Mouse (Mus musculus) right cerebral cortex, postnatal 10 days (tissue): Measurements from ENCODE around the gene Txnrd1.

ENCODE experiments used
- DNase-seq, 2 experiments: peaks; one replicate each; pipeline ENCODE4 v3.0.0; 2021; ENCODE audit warnings: low spot score in 2 of 2

Gene Txnrd1

GRCm38 (mm10) chr10:82817936-82818335 lies 15.8 kb upstream of the Txnrd1 start:
- DNase-seq, result no peak

- DNase-seq, result no peak
Measured at GRCm38 (mm10) chr10:82818661-82819060, 15.1 kb upstream of the Txnrd1 start.

GRCm38 (mm10) chr10:82823108-82823778 lies 10.5 kb upstream of the Txnrd1 start:
- DNase-seq, result no peak

- no peak for DNase-seq
Measured at GRCm38 (mm10) chr10:82823779-82824177, 10.0 kb upstream of the Txnrd1 start.

GRCm38 (mm10) chr10:82824541-82824940 lies 9.2 kb upstream of the Txnrd1 start:
- DNase-seq, result no peak

GRCm38 (mm10) chr10:82826516-82826915 lies 7.2 kb upstream of the Txnrd1 start:
- DNase-seq, result peak in 1 of 2 experiments; percentile 34

- no peak for DNase-seq
Measured at GRCm38 (mm10) chr10:82835898-82836297, 2.1 kb downstream of the Txnrd1 start.

GRCm38 (mm10) chr10:82838390-82838789 lies 4.6 kb downstream of the Txnrd1 start:
- no peak for DNase-seq

GRCm38 (mm10) chr10:82844090-82844489 lies 10.3 kb downstream of the Txnrd1 start:
- no peak for DNase-seq

- DNase-seq, result peak in 1 of 2 experiments; percentile 13
Measured at GRCm38 (mm10) chr10:82844731-82845130, 11.0 kb downstream of the Txnrd1 start.

GRCm38 (mm10) chr10:82847821-82848459 lies 14.2 kb downstream of the Txnrd1 start:
- peak in 1 of 2 experiments; percentile 5 for DNase-seq

- peak in 1 of 2 experiments; percentile 13 for DNase-seq
Measured at GRCm38 (mm10) chr10:82849686-82850353, 16.1 kb downstream of the Txnrd1 start.

GRCm38 (mm10) chr10:82850354-82850752 lies 16.6 kb downstream of the Txnrd1 start:
- DNase-seq, result no peak

GRCm38 (mm10) chr10:82851751-82852150 lies 18.0 kb downstream of the Txnrd1 start:
- DNase-seq, result peak in 1 of 2 experiments; percentile 8

GRCm38 (mm10) chr10:82858032-82858680 lies 24.4 kb downstream of the Txnrd1 start:
- DNase-seq, result no peak

- peak; percentile 93 to 95 for DNase-seq
Measured at GRCm38 (mm10) chr10:82858691-82859532, 25.2 kb downstream of the Txnrd1 start.

- DNase-seq, result peak in 1 of 2 experiments; percentile 47
Measured at GRCm38 (mm10) chr10:82859533-82859915, 25.8 kb downstream of the Txnrd1 start.

- peak; percentile 57 to 62 for DNase-seq
Measured at GRCm38 (mm10) chr10:82860181-82860928, 26.6 kb downstream of the Txnrd1 start.

- DNase-seq, result no peak
Measured at GRCm38 (mm10) chr10:82860929-82861315, 27.2 kb downstream of the Txnrd1 start.

- DNase-seq, result no peak
Measured at GRCm38 (mm10) chr10:82863106-82863680, 29.4 kb downstream of the Txnrd1 start.
